Mouse (Mus musculus): Measurements from ENCODE around the gene Zfp622.

- TF ChIP-seq CTCF (IDR thresholded peaks at IDR 0.05; ENCODE audit: insufficient read depth, low read length) = no peak
- TF ChIP-seq POLR2A (IDR thresholded peaks at IDR 0.05; ENCODE audit: borderline replicate concordance, extremely low read depth, low read depth, low read length) = no peak
Measured at GRCm38 (mm10) chr15:25934411-25934810, 49.8 kb upstream of the Zfp622 start.
